Mouse (Mus musculus): ENCODE data around the gene Arvcf.

DNA sequence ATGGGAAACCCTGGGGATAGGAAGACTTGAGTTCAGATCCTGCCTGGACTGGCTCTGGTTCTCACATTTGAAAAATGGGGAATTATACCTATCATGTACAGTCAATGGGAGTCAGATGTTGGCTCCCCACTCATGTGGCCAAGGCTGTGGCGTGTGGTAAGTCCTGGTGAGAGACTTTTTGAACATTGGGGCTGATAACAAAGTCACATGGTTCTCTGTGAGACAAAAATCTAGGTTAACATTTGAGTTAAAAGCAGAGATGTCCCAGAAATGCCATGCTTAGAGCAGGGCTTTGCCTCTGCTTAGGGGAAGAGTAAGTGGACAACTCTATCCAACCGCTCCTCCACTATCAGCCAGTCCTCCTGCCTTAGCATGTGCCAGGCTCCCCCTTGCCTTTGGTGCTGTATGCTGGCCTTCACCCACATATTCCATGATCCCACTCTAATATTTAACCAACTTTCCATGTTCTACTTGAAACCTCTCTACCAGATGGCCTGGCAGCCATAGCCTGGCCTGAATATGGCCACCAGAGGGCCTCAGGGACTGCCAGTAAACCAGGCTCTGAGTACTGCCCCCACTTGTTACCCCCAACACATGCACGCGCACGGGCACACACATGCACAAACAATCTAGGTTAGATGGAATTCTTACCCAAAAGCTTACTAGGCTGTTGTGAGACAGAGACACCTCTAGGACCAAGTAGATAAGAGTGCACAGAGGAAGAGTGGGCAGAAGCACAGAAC lies 3.5 kb downstream of the Arvcf start:
- TF ChIP-seq CTCF (IDR thresholded peaks at IDR 0.05; ENCODE audit: low read depth, low read length) (peak; percentile 78), POLR2A (IDR thresholded peaks at IDR 0.05; ENCODE audit: extremely low read depth, insufficient read depth, low read length) (no peak)
